ENCODE assay signal across 8 mouse cellular contexts in genomic region chr3:142443006-142443709, GRCm38 (mm10). TPM values are rescaled to one million over a fixed set of nuclear protein-coding genes. Genes with fewer than 3 reads are reported as not detected.
A peak's percentile ranks its signal among the peaks of the same experiment; 100 is the strongest.
DNase-seq lines count a peak whose midpoint lies in the region; ATAC-seq and TF ChIP-seq lines count a peak whose summit lies in the region.

No protein-coding gene starts in this region.

- no peak overlapping the region for H3K4me2 ChIP-seq in forebrain, embryonic 12.5 days
- peak overlapping the region; percentile 59 for H3K4me2 ChIP-seq in heart, embryonic 16.5 days (ENCODE audit: low read depth, low read length)
- H3K4me2 ChIP-seq in liver, postnatal 0 days (ENCODE audit: low read depth, low read length) = peak overlapping the region; percentile 62

- no peak for TF ChIP-seq EP300 in liver, postnatal 0 days (IDR thresholded peaks at IDR 0.05; ENCODE audit: low read depth)

- 20% methylated on average over 12 of the region's 12 CpGs for WGBS in forebrain, embryonic 12.5 days
- 4% methylated on average over 12 of the region's 12 CpGs for WGBS in heart, embryonic 16.5 days
- WGBS in liver, postnatal 0 days (ENCODE audit: insufficient replicate concordance) = 4% methylated on average over 12 of the region's 12 CpGs

- no peaks in the 10 kb centered on the region for H3K27me3 ChIP-seq in forebrain, embryonic 12.5 days
- no peaks in the 10 kb centered on the region for H3K27me3 ChIP-seq in heart, embryonic 16.5 days (ENCODE audit: control insufficient read depth, insufficient read depth, low read length)
- H3K27me3 ChIP-seq in liver, postnatal 0 days (ENCODE audit: insufficient read depth, low read length) = no peaks in the 10 kb centered on the region

- in situ Hi-C loops in ES-E14 (cut with MboI; ENCODE audit: low sequenced_read_pairs in 2 of 2, unreplicated experiment in 2 of 2) = no loop called here

- no peak overlapping the region for H3K9ac ChIP-seq in ES-E14 (ENCODE audit: insufficient read depth, low read depth, low read length, poor library complexity, severe bottlenecking)
- no peak overlapping the region for H3K9ac ChIP-seq in forebrain, embryonic 12.5 days
- peak overlapping the region; percentile 49 for H3K9ac ChIP-seq in heart, embryonic 16.5 days (ENCODE audit: low read length)
- 0 out of 2 replicates have a peak overlapping the region, but pooled peaks have one; percentile 0 for H3K9ac ChIP-seq in liver, postnatal 0 days (replicated peaks)

- peaks cover 0 to 2% of the 10 kb centered on the region in 2 experiments; a peak in 1 of 4 replicates for H3K4me1 ChIP-seq in ES-E14 (ENCODE audit: control insufficient read depth in 2 of 2, insufficient read depth in 2 of 2, low read length in 2 of 2, poor library complexity in 1 of 2)
- H3K4me1 ChIP-seq in forebrain, embryonic 12.5 days = no peaks in the 10 kb centered on the region
- H3K4me1 ChIP-seq in heart, embryonic 16.5 days (ENCODE audit: control insufficient read depth, insufficient read depth, low read length) = peaks cover 39% of the 10 kb centered on the region
- H3K4me1 ChIP-seq in liver, postnatal 0 days (ENCODE audit: insufficient read depth) = no peaks in the 10 kb centered on the region

- H3K36me3 ChIP-seq in ES-E14 (ENCODE audit: control insufficient read depth, insufficient read depth, low read length, poor library complexity, severe bottlenecking) = no peaks in the 10 kb centered on the region
- no peaks in the 10 kb centered on the region for H3K36me3 ChIP-seq in forebrain, embryonic 12.5 days (replicated peaks)
- H3K36me3 ChIP-seq in heart, embryonic 16.5 days (ENCODE audit: control insufficient read depth, insufficient read depth) = no peaks in the 10 kb centered on the region
- no peaks in the 10 kb centered on the region for H3K36me3 ChIP-seq in liver, postnatal 0 days (replicated peaks; ENCODE audit: insufficient read depth, low read length)

- ATAC-seq in forebrain, embryonic 12.5 days (ENCODE audit: low FRiP score) = peak; percentile 33; the same call in 1 of the 2 replicates
- peak; percentile 25 for ATAC-seq in heart, embryonic 16.5 days (replicated peaks; ENCODE audit: extremely low read depth, insufficient read depth, low FRiP score)
- ATAC-seq in liver, postnatal 0 days = peak; percentile 88

- DNase-seq in ES-E14 (ENCODE audit: low read depth, low spot score) = peak; percentile 43
- DNase-seq in c-Kit-positive CD71-positive TER-119-negative erythroid progenitor cells, embryonic 14.5 days (ENCODE audit: low read depth) = peak; percentile 52
- DNase-seq in kidney, postnatal 4 days = peak; percentile 92 to 95
- DNase-seq in liver, postnatal 0 days = peak; percentile 88
- peak; percentile 44 for DNase-seq in ovary, postnatal 10 days (ENCODE audit: low spot score)
- peak; percentile 92 for DNase-seq in thymus, postnatal 14 days

- H3K4me3 ChIP-seq in ES-E14 (ENCODE audit: insufficient read depth in 1 of 2, low read depth in 1 of 2, low read length in 2 of 2, poor library complexity in 1 of 2, severe bottlenecking in 1 of 2) = no peak overlapping the region
- H3K4me3 ChIP-seq in forebrain, embryonic 12.5 days (replicated peaks) = no peak overlapping the region
- peak overlapping the region; percentile 31 for H3K4me3 ChIP-seq in heart, embryonic 16.5 days (ENCODE audit: low read length)
- H3K4me3 ChIP-seq in liver, postnatal 0 days (ENCODE audit: low read depth, low read length) = peak overlapping the region; percentile 13

- H3K9me3 ChIP-seq in ES-E14 (ENCODE audit: control insufficient read depth, insufficient read depth, low read depth, low read length) = no peaks in the 10 kb centered on the region
- no peaks in the 10 kb centered on the region for H3K9me3 ChIP-seq in forebrain, embryonic 12.5 days
- no peaks in the 10 kb centered on the region for H3K9me3 ChIP-seq in heart, embryonic 16.5 days (replicated peaks; ENCODE audit: control insufficient read depth, low read length)
- H3K9me3 ChIP-seq in liver, postnatal 0 days (ENCODE audit: low read length) = no peaks in the 10 kb centered on the region

- H3K27ac ChIP-seq in ES-E14 (ENCODE audit: insufficient read depth, low read depth, low read length, poor library complexity, severe bottlenecking) = no peak overlapping the region
- H3K27ac ChIP-seq in forebrain, embryonic 12.5 days = no peak overlapping the region
- peak overlapping the region; percentile 98 for H3K27ac ChIP-seq in heart, embryonic 16.5 days (ENCODE audit: low read length)
- no peak overlapping the region for H3K27ac ChIP-seq in liver, postnatal 0 days (ENCODE audit: low read depth)

- peak; percentile 86 for TF ChIP-seq CTCF in liver, postnatal 0 days (IDR thresholded peaks at IDR 0.05; ENCODE audit: low read depth)

TF ChIP-seq in ES-E14, 5 proteins besides CTCF, POLR2A, EP300 and RAD21:
- no peak for TF ChIP-seq HCFC1 (IDR thresholded peaks at IDR 0.05; ENCODE audit: borderline replicate concordance, insufficient read depth, low read length)
- no peak for TF ChIP-seq CHD2 (IDR thresholded peaks at IDR 0.05; ENCODE audit: low read depth, low read length)
- no peak for TF ChIP-seq ZC3H11A (IDR thresholded peaks at IDR 0.05; ENCODE audit: borderline replicate concordance, low read depth, low read length)
- no peak for TF ChIP-seq ZNF384 (IDR thresholded peaks at IDR 0.05; ENCODE audit: low read depth, low read length)
- no peak for TF ChIP-seq MAFK (IDR thresholded peaks at IDR 0.05; ENCODE audit: insufficient read depth, low read depth, low read length)

RNA-seq across cellular contexts. Expression of gene Pdlim5, which starts 47.7 kb away (rescaled TPM):
- total RNA-seq in ES-E14 (2012; rRNA removed) = 24.7 and 38.8 TPM in 2 replicates
- 12.9 and 13.1 TPM in 2 replicates for polyA plus RNA-seq in forebrain, embryonic 12.5 days (2016; fragmentation: Nextera tagmentation; extraction: Ambion mirVana)
- polyA plus RNA-seq in heart, embryonic 16.5 days (2015; fragmentation: Nextera tagmentation; extraction: Ambion mirVana) = 235 and 246 TPM in 2 replicates
- 9.4 and 11.5 TPM in 2 replicates for polyA plus RNA-seq in liver, postnatal 0 days (2015; fragmentation: Nextera tagmentation; extraction: Ambion mirVana)

RNA-seq across cellular contexts. Expression of gene Gbp5, which starts 50.6 kb away (rescaled TPM):
- not detected in 2 replicates for total RNA-seq in ES-E14 (2012; rRNA removed)
- polyA plus RNA-seq in forebrain, embryonic 12.5 days (2016; fragmentation: Nextera tagmentation; extraction: Ambion mirVana) = 0.12 and 0.14 TPM in 2 replicates
- polyA plus RNA-seq in heart, embryonic 16.5 days (2015; fragmentation: Nextera tagmentation; extraction: Ambion mirVana) = 0.19 and 0.21 TPM in 2 replicates
- 0.13 and 0.20 TPM in 2 replicates for polyA plus RNA-seq in liver, postnatal 0 days (2015; fragmentation: Nextera tagmentation; extraction: Ambion mirVana)

Comparison
In these comparisons a context has a peak if more than half of its experiments do, and no peak if none do; other contexts are left out.
1. DNase-seq: peak in every context shown above with its lines; median percentile 94 in kidney, postnatal 4 days; 92 in thymus, postnatal 14 days; 88 in liver, postnatal 0 days; 52 in c-Kit-positive CD71-positive TER-119-negative erythroid progenitor cells, embryonic 14.5 days; 44 in ovary, postnatal 10 days; 43 in ES-E14.
2. H3K4me3 ChIP-seq: peak in heart, embryonic 16.5 days (single experiment) and liver, postnatal 0 days (single experiment); none in ES-E14 (0 of 2) and forebrain, embryonic 12.5 days (single experiment).
3. H3K9ac ChIP-seq: peak in heart, embryonic 16.5 days (single experiment) and liver, postnatal 0 days (single experiment); none in ES-E14 (single experiment) and forebrain, embryonic 12.5 days (single experiment).
4. ATAC-seq: peak in every context shown above with its lines; median percentile 88 in liver, postnatal 0 days; 33 in forebrain, embryonic 12.5 days; 25 in heart, embryonic 16.5 days.
5. RNA of gene Pdlim5, which starts 47.7 kb away (polyA plus RNA-seq): 235 to 246 TPM in heart, embryonic 16.5 days; 12.9 to 13.1 TPM in forebrain, embryonic 12.5 days and 9.4 to 11.5 TPM in liver, postnatal 0 days; every median in the first group is over 10 times any median in the second.